Mouse (Mus musculus) CD8-positive naive resting alpha-beta T cell, adult 2 months (primary cell): ENCODE data around the gene Mbd5.
A peak's percentile ranks its signal among the peaks of the same experiment; 100 is the strongest.

Experiments used
- DNase-seq, 2 experiments: peaks; one replicate each; pipeline ENCODE4 v3.0.0; 2022; ENCODE audit warnings: low read depth in 2 of 2, low spot score in 2 of 2

Mbd5 gene

DNA sequence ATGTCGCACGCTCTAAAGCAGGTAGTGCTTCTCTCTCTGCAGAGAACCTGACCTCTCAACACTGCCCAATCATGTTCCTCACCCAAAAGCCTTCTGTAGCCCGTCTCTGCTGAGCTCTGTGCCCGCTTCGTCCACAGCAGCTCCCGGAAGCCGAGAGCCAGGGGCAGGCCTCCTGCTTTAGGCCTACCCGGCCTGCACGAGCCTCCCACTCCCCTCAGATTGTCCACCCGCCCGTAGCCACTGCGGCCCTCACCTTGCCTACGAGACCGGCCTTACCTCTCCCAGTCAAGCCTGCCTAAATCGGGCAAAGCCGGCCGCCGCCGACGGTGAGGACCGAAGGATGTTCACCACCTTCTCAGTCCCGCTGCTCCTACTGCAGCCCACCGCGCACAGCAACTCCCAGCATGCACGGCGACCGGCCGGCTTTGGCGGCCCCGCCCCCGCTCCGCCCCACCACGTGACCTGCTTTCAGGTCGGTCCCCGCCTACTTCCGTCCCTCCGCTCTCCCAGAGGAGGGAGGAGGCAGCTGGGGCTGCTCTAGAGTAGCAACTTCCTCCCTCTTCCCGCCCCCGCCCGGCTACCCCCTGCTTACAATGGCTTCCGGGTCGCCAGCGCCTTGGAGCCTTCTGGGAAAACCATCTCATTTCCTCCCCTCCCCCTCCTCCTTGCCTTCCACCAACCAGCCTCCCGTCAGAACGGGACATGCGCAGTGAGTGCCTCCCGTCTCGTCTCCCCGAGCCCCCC is at the start of gene Mbd5:
TSS of gene Mbd5 (plus strand) at position 668 of the 744 bp plus-strand sequence.
- peak; percentile 99 for DNase-seq

DNA sequence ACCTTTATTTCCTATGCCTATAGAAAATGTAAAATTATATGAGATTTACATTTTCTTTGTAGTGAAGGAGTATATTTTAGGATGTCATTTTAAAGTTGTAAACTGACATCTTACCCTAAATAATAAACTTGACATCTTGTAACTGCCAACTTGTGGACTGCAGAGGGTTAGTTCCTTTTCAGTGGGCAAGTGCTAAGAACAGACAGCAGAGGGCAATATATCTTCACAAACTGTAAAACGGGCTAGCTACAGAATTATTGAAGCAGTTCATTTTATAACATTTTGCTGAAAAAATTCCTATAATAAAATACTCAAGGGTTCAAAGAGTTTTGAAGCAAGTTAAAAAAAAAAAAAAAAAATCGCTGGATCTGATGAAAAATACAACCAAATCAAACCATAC is 40.4 kb upstream of the Mbd5 start:
- peak in 1 of 2 experiments; percentile 1 for DNase-seq

DNA sequence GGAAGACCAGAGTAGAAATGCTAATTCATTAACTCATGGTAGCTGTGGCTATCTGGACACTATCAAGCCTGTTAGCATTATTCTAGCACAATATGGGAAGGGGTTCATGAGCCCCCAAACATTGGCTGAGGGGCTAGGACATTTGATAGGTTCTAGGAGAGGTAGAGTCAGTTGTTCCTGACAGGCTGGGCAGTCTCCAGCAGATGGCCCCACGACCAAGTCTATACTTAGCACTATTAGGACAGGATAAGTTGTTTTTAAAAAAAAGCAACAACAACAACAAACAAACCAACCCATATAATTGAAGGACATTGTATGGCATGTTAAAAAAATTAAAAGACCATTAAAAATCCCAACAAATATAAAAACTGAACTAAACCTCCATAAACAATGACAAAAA is 35.1 kb upstream of the Mbd5 start:
- DNase-seq = no peak

DNA sequence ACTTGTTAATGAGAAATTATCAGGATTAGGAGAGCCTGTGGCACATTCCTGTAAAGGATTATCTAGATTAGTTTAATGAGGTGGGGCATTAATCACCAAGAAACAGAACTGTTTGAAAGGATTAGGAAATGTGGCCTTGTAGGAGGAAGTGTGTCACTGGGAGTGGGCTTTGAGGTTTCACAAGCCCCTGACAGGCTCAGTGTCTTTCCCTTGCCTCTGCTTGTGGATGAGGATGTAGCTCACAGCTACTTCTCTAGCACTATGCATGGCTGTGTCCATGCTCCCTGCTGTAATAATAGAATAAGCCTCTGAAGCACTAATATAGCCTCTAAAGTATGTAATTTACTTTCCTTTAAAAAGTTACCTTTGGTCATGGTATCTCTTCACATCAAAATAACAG is 33.5 kb upstream of the Mbd5 start:
- DNase-seq = no peak

DNA sequence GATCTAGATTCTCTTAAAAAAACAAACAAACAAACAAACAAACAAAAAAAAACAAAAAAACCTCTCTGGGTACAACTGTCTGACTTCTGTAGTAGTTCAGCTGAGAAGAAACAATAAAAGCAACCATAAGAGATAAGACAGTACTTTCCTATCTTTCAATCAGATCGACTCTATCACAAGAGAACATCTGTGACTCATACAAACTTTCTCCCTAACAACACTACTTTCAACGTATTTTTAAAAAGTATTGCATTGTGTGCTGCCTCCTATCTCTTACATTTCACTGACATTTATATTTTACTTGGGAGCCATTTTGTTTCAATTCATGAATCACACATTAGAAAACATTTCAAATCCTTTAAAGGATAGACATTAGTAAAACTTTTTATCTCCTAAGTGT is 14.2 kb upstream of the Mbd5 start:
- no peak for DNase-seq

DNA sequence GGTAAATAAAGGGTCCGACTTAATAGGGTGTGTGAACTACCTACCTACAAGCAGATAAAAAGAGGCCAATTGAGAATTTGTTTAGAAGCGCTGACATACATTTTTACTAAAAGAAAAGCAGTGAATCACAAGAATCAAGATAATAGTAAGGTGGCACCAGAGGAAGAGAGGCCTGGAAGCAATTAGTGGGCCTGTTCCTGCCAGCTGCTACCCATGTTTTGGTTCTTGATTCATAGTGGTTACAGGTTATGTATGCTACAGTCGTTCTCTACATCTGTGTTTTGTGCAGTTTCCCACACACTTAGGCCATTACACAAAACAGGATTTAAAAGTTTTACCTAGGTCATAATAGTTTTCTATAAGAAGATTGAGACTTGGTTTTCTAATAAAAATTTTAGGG is 1.5 kb upstream of the Mbd5 start:
- DNase-seq = no peak

DNA sequence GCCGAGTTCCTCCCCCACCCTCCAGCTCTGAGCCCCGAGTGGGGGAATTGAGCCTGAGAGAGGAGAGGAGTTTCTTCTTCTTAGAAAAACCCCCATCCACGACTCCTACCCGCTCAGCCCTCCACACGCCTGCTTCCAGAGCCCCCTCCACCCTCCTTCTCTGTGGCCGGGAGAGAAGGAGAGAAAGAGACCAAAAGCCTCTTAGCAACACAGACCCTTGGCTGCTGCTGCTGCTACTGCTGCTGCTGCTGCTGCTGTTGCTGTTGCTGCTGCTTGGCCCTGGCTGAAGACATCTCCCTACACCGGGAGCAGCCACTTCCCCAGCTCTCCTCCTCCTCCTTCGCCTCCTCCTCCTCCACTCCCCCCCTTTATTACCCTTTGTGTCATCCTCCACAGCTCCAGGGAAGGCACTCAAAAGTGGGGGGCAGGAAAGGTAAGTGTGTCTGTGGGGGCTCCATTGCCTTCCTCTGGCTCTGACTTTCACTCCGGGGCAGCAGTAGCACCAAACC is 489 bp downstream of the Mbd5 start:
- DNase-seq = peak; percentile 32 to 47

DNA sequence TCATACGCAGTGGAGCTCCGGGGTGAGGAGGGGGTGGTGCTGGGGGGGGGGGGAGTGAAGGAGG is 776 bp downstream of the Mbd5 start, which contains the start of gene Orc4:
TSS of gene Orc4 (minus strand) at position 26 of the 64 bp plus-strand sequence.
- no peak for DNase-seq

DNA sequence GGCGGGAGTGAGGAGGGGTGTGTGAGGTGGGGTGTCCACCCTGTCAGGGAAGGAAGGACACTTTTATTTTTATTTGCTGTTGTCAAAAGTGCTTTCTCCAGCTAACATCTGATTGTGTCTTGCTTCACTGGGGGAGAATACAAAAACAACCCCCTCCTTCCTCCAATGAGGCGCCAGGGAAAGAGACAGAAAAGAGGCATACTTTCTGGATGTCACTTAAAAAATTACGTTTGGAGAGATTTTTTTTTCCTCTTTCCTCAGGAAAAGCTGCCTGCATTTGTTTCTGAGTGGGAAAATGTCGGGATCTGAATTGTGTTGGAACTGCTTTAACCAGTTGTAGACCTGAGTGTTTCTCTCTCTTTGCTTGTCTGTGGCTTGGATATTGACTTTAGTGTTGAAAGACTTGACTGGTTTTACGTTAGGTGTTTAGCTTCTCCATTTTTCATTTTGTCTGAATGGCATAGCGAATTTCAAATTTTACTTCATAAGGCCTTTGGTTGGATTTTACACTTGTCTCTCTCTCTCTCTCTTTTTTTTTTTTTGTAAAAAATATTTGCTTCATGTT is 1.1 kb downstream of the Mbd5 start:
- DNase-seq = no peak

DNA sequence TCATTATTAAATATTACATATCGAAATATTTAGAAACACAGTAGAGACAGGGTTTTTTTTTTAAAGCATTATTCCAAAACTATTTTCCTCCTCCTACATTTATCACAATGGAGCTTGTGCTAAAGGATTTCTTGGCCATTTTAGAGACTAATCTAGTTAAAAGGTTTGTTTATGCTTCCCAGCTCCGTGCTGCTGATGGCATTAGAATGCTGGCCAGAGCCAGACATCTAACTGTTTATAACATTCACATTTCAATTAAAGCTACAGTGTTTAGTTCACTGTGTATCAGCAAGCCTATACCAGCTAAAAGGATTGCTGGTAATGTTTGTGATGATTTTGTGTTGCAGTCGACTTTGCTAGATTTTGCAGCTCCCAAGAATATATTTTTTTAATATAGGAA is 7.3 kb downstream of the Mbd5 start:
- no peak for DNase-seq

DNA sequence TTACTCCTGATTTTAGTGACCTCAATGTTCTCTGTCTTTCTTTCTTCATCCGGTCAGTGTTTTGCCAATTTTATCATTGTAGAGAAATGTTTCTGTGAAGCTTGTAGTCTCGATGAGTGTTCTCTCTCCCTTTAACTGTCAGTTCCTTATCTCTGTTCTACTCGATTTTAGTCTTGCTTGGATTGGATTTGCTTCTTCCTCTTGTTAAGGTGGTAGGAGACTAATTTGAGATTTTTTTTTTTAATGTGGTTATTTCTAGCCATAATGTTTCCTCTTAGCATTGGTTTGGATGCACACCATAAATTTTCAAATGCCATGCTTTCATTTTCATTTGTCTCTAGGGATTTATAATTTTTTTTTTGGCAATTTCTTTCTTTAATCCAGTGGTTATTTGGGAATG is 29.6 kb downstream of the Mbd5 start:
- DNase-seq = no peak

DNA sequence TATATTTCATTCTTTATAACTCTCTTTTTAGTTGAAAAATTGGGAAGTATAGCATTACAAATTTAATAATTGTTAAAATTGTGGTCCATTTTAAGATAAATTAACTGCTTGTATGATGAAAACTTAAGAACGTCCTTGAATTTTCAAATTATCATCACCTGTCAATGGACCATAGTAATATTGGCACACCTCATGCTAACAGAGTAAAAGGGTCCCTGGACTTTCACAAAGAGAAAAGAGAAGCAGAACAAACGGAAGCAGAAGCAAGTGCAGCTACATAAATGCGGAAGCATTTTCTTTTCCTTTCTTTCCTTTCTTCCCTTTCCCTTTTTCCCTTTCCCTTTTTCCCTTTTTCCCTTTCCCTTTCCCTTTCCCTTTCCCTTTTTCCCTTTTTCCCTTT is 41.0 kb downstream of the Mbd5 start:
- no peak for DNase-seq

DNA sequence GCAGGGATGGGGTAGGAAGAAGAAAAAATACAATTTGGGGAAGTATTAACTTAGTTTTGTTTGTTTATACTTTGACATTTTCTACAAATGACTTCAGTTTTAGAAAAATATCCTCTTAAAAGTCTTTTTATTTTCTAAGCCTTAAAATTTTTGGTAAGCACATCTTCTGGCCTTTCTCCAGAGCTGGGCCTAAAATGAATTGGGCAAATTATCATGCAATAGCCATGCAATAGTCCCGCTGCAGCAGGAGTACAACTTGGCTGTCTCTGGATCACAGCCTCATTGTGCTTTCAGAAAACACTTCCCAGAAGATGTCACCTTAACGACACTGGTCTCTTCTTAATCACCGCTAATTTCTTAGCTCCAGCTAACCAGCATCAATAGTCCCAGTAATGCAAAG is 91.2 kb downstream of the Mbd5 start:
- no peak for DNase-seq

DNA sequence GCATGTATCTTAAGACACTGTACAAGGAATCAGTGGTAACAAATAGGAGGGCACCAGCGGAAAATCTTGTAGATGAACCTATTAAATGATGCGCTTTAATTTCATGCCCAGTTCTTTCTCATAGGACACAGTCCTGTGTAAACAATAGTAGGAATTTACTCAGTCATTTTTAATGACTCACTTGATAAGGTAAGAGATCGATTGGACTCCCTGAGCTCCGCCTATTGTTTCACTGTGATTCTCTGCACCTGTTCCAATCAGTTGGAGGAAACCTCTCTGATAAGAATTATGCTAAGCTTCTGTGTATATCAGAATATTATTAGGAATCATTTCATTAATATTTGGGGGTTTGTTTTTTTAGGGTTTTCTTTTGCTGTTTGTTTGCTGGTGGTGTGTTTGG is 100.7 kb downstream of the Mbd5 start:
- no peak for DNase-seq

DNA sequence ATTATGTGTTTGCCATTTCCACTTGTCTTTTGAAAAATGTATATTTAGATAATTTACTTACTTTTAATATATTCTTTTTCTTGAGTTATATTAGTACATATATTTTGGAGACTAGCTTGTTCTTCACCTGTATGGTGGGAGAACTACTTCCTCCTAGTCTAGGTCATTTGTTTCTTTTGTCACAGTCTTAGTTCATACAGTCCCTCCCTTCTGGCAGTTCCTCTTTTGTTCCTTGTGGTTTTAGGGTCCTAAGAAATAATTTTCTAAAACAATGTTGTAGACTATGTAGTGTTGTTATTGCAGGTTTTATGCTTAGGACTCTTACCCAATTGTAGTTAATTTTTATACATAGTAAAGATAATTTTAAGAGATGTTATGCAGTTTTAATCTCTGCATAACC is 118.6 kb downstream of the Mbd5 start:
- DNase-seq = no peak

DNA sequence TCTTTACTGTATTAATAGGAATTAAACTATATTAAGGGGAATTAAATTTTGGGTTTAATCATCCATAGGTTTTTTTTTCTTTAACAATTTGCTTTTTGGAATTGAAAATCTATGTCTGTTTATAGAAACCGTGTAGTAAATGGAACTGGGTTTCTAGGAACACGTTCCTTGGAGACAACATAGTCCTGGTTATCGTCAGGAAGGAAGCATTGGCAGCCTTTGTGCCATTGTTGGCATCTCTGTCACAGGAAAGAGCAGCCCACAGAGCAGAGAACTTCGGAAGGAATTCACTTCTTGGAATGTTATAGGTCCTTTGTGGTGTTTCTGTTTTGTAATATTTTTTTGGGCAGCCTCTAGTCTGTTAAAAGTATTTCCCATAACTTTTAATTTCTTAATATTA is 135.7 kb downstream of the Mbd5 start:
- no peak for DNase-seq

DNA sequence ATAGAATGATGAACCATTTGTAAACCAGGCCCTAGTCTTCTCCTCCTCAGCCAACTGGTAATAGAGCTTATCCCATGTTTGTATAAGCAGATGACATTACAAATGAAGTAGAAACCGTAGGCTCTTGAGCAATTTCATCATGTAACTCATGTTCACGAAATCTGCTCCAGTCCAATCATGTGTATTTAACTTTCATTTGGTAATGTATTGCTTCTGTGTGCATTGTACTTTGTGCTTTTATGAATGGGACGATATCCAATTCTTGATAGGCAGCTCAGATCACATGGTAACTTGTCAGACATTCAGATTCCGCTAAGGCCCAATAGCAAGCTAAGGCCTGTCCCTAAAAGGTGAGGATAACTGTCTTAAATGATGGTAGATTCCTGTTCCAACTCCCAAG is 141.5 kb downstream of the Mbd5 start:
- no peak for DNase-seq

DNA sequence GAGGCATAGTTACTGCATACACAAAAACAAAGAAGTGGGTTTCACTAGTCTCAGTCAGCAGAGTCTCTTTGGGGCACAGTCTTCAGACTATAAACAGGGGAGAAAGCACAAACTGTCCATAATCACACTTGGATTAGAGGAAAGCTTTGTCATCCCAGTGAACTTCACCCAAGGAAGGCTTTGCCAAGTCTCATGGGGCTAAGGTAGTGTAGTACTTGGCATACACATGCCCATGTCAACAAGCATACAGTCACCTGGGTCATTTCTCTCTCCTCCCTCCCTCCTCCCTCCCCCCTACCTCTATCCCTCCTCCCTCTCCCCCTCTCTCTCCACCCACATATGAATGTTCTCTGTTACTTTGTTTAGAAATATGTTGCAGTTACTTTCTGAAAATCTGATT is 147.5 kb downstream of the Mbd5 start:
- no peak for DNase-seq

DNA sequence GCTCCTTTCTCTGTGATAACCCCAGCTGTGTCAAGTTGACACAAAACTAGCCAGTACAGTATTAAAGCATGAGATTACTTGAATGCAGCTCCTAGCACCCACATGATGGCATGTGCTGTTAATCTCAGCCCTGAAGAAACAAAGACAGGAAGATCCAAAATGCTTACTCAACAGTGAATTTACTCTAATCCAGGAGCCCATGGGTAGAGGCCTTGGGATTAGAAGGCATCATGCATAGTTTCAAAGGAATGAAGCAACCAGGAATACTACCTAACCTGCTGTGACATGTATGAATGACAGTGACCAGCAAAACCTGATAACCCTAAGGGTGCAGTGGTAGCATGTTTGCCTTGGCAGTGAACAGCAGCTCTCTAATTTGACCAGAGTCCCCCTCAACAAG is 159.6 kb downstream of the Mbd5 start:
- DNase-seq = no peak

DNA sequence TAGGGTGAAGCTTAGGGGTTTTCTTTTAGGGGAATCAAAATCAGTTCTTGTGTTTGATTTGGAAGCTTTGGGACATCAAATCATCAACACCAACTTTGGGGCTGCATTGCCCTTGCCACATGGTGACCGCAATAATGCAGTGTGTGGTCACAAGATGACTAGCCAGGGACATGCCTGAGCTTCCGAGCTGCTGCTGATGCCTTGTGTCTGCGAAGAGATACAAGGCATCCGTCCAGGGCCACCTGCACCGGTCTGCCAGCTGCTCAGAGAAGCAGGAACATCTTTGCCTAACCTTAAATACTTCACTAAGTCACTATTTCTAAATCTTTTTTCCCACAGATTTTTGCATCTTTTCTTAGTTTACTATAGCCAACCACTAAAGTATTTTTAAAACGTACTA is 170.6 kb downstream of the Mbd5 start:
- no peak for DNase-seq

DNA sequence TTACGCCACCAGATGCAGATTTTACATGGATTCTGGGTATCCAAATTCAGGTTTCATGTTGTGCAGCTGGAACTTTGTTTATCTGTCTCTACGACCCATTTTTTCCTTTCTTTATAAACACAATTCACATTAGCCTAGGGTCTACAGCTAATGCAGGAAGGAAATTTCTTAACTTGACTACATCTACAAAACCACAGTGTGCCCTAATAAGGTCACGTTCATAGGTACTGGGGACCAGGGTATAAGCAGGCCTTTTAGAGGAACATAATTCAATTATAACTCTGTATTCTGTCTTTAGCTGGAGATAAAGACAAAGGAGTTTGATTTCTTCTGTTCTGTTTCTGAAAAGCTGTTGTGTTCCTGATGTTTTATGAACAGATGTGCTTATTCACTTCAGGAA is 172.3 kb downstream of the Mbd5 start:
- no peak for DNase-seq

DNA sequence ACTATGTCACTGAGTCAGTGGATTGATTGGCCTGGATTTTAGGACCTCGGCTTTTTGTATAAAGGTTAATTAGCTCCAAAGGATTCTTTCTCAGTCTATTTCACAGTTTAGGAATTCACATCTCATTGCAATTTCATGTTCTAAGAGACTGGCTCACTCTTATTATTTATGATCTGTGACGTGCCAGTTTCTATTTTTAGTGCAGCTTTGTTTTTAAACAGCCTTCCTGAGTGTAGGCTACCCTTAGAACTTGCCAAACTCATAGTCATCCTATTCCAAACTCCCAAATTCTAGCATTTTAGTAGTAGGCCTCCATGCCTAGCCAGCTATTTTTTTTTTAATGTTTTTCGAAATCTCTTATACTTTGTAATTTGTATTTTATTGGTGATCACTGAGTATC is 192.9 kb downstream of the Mbd5 start:
- no peak for DNase-seq

DNA sequence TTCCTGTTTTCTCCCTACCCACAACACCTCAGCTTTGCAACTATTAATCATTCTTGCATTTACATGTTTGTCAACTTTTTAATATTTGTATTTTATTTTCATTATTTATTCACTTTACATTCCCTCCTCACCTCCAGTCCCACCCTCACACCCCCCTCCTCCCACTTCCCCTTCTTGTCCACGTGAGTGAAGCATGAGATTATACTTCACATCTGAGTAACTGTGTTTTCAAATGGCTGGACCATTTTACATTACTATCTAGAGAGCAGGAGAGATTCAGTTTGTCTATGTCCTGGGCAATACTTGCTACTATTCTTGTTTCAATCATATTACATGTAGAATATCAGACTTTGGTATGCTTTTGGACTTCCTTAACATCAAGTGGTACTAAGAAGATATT is 204.3 kb downstream of the Mbd5 start:
- no peak for DNase-seq
